Mouse (Mus musculus): ENCODE data around the gene Hectd4. TPM values are rescaled to one million over a fixed set of nuclear protein-coding genes. Genes with fewer than 3 reads are reported as not detected.
"Not testable (repeated sequence)": the region's sequence is repeated elsewhere in the genome, so short reads cannot be mapped to it uniquely, and the experiment has no call there.

The Hectd4 gene
- total RNA-seq, 1 experiment from 2014 or later, result 40.7 TPM

GRCm38 (mm10) chr5:121376972-121377371 lies 157.0 kb downstream of the Hectd4 start:
- ATAC-seq (ENCODE audit: extremely low read depth, insufficient number of reproducible peaks, low FRiP score, poor library complexity, severe bottlenecking), result not testable (repeated sequence)

GRCm38 (mm10) chr5:121378678-121379256 lies 158.7 kb downstream of the Hectd4 start:
- ATAC-seq (ENCODE audit: extremely low read depth, insufficient number of reproducible peaks, low FRiP score, poor library complexity, severe bottlenecking), result no peak

GRCm38 (mm10) chr5:121380692-121381091 lies 160.7 kb downstream of the Hectd4 start:
- no peak for ATAC-seq (ENCODE audit: extremely low read depth, insufficient number of reproducible peaks, low FRiP score, poor library complexity, severe bottlenecking)

GRCm38 (mm10) chr5:121383857-121384756 lies 164.1 kb downstream of the Hectd4 start:
- no peak for ATAC-seq (ENCODE audit: extremely low read depth, insufficient number of reproducible peaks, low FRiP score, poor library complexity, severe bottlenecking)

GRCm38 (mm10) chr5:121384757-121385460 lies 164.9 kb downstream of the Hectd4 start:
- no peak for ATAC-seq (ENCODE audit: extremely low read depth, insufficient number of reproducible peaks, low FRiP score, poor library complexity, severe bottlenecking)

GRCm38 (mm10) chr5:121385461-121386119 lies 165.6 kb downstream of the Hectd4 start, which contains the start of gene Trafd1:
Gene Trafd1, minus strand, starts transcription at chr5:121385632.
- ATAC-seq (ENCODE audit: extremely low read depth, insufficient number of reproducible peaks, low FRiP score, poor library complexity, severe bottlenecking), result peak; percentile 90

- ATAC-seq (ENCODE audit: extremely low read depth, insufficient number of reproducible peaks, low FRiP score, poor library complexity, severe bottlenecking), result no peak
Observed at GRCm38 (mm10) chr5:121386120-121386909, 166.3 kb downstream of the Hectd4 start.

GRCm38 (mm10) chr5:121387126-121387525 lies 167.1 kb downstream of the Hectd4 start:
- no peak for ATAC-seq (ENCODE audit: extremely low read depth, insufficient number of reproducible peaks, low FRiP score, poor library complexity, severe bottlenecking)

- ATAC-seq (ENCODE audit: extremely low read depth, insufficient number of reproducible peaks, low FRiP score, poor library complexity, severe bottlenecking), result no peak
Observed at GRCm38 (mm10) chr5:121389106-121389505, 169.1 kb downstream of the Hectd4 start.

- ATAC-seq (ENCODE audit: extremely low read depth, insufficient number of reproducible peaks, low FRiP score, poor library complexity, severe bottlenecking), result no peak
Observed at GRCm38 (mm10) chr5:121389691-121390090, 169.7 kb downstream of the Hectd4 start.

GRCm38 (mm10) chr5:121392667-121393380 lies 172.8 kb downstream of the Hectd4 start:
- no peak for ATAC-seq (ENCODE audit: extremely low read depth, insufficient number of reproducible peaks, low FRiP score, poor library complexity, severe bottlenecking)

GRCm38 (mm10) chr5:121393402-121393801 lies 173.4 kb downstream of the Hectd4 start:
- ATAC-seq (ENCODE audit: extremely low read depth, insufficient number of reproducible peaks, low FRiP score, poor library complexity, severe bottlenecking), result no peak

GRCm38 (mm10) chr5:121395621-121396020 lies 175.6 kb downstream of the Hectd4 start:
- ATAC-seq (ENCODE audit: extremely low read depth, insufficient number of reproducible peaks, low FRiP score, poor library complexity, severe bottlenecking), result no peak

- ATAC-seq (ENCODE audit: extremely low read depth, insufficient number of reproducible peaks, low FRiP score, poor library complexity, severe bottlenecking), result peak; percentile 95
Observed at GRCm38 (mm10) chr5:121397187-121398145, 177.4 kb downstream of the Hectd4 start, which contains the start of gene Naa25. Gene Naa25, plus strand, starts transcription at chr5:121397936.

GRCm38 (mm10) chr5:121398146-121398964 lies 178.3 kb downstream of the Hectd4 start:
- 0 out of 2 replicates have a peak, but pooled peaks have one; percentile 2 for ATAC-seq (ENCODE audit: extremely low read depth, insufficient number of reproducible peaks, low FRiP score, poor library complexity, severe bottlenecking)

- ATAC-seq (ENCODE audit: extremely low read depth, insufficient number of reproducible peaks, low FRiP score, poor library complexity, severe bottlenecking), result no peak
Observed at GRCm38 (mm10) chr5:121398965-121399462, 179.0 kb downstream of the Hectd4 start.

Data from neutrophil, adult 5-6 weeks (primary cell).